Mouse (Mus musculus): ENCODE data around the gene Hdac7.
A peak's percentile ranks its signal among the peaks of the same experiment; 100 is the strongest.

Hdac7 gene

DNA sequence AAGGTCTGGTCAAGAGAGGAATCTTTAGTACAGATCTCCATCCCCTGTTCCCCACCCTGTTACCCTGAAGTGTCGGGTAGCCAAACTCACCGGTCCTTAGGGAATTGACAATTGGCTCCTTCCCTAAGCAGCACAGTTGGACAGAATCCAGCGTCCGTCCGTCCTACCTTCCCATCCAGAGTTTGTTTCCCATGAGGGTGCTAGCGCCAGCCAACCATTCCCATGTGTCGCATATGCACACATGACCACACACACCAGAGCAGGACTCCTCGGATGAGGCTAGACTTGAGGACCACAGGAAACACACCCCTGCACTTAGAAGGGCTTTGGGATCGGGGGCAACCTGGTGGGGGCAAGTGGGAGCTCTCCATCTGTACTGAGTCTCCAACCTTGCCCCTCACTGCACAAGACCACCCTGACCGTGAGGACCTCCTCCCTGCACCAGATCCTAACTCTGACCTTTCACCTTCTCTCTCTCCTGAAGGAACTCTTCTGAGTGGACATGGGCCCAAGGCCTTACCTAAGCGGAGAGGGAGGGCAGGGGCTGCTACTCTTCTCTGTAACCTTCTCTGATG lies 53.1 kb downstream of the Hdac7 start:
- no peak for DNase-seq (ENCODE audit: low read depth in 1 of 2, low spot score in 2 of 2)

DNA sequence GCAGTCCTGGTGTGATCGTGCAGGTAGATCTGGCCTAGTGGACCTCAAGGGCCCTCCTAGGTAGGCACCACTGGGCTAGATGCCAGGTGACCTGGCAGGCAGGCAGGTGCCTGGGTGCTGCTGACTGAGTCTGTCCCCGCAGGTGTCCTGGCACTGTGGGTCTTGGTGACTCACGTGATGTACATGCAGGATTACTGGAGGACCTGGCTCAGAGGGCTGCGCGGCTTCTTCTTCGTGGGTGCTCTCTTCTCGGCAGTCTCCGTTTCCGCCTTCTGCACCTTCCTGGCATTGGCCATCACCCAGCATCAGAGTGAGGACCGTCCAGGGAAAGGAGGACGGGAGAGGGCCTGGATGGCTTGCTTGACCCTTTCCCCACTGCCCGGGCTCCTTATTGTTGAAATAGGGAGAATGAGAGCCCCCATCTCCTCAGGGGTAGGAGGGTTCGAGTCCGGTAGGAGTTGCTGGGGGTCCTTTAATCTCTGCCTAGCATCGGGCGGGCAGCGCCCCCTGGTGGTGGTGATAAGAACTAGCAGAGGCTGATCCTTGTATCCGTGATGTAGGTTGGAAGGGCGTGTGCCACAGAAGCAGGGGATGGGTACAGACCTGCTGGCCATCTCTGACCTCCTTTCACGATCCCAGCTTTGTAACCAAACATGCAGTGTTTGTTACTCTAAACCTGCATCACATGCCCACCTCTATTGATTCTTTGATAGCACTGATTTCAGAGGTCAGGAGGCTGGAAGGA lies 54.4 kb downstream of the Hdac7 start:
- DNase-seq (ENCODE audit: low read depth in 1 of 2, low spot score in 2 of 2) = no peak

- DNase-seq (ENCODE audit: low read depth in 1 of 2, low spot score in 2 of 2) = no peak
Observed at GRCm38 (mm10) chr15:97788821-97789220, 55.5 kb downstream of the Hdac7 start.

DNA sequence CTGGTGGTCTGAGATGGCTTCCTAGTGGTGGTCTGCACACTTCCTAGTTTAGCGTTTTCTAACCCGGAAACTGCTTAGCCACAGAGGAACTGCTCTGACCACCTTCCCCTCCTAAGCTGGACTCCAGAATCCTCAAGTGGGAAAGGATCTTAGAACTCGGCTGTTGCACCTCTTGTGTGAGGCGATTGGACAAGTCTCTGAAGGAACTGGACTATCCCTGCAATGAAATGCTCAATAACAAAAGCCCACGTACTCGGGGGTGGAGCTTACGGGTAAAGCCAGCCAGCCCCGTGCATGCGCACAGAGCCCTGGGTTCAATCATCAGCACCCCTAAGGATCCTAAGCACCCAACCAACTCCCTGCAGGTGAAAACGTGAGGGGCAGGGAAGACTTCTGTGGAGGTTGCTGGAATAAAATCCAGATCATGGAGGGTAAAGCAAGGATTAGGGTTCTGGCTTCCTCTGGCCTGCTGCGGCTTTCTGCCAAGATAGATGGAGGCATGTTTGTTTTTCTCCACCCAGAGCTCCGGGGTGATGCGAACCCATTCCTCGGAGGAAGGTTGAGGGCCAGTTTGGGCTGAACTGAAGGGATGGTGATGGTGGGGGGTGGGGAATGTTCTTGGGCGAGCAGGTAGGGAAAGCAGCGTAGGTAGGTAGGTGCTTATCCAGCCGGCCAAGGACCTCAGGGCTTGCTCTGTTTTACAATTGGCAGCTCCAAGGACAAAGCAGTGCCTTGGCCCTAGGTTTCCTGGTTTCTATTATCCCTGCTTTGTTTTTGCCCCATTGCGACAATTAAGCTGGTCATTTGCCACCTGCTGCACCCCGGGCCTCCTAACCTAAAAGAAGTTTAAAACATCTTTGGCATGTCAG lies 56.3 kb downstream of the Hdac7 start:
- DNase-seq (ENCODE audit: low read depth in 1 of 2, low spot score in 2 of 2) = no peak

DNA sequence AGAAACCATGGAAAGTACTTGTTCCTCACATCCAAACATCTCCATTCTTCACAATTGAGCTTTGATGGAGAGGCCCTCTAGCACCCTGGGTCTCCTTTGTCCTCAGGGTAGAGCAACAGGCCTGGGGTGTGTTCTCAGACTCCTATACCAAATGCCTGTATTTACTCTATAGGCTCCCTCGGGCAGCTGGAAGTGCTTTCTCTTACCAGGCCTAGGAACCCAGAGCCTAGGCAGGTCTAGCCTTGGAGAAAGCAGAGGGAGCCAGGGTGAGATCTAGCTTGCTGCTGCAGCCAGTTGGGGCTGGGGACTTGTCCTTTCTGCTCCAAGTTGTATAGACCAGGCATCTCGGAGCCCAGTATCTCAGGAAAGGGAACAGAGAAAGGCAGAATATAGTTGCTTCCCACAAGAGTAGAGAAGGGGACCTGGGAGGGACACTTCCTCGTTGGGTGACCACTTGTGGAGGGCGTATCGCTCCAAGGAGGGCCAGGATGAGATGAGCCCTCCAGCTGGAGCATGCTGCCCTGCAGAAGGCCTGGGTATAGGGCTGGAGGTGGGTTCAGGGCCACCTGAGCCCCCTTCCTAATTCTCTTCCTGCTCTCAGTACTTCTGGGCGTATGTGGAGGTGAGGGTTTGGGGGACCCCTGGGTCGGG lies 57.0 kb downstream of the Hdac7 start:
- no peak for DNase-seq (ENCODE audit: low read depth in 1 of 2, low spot score in 2 of 2)

DNA sequence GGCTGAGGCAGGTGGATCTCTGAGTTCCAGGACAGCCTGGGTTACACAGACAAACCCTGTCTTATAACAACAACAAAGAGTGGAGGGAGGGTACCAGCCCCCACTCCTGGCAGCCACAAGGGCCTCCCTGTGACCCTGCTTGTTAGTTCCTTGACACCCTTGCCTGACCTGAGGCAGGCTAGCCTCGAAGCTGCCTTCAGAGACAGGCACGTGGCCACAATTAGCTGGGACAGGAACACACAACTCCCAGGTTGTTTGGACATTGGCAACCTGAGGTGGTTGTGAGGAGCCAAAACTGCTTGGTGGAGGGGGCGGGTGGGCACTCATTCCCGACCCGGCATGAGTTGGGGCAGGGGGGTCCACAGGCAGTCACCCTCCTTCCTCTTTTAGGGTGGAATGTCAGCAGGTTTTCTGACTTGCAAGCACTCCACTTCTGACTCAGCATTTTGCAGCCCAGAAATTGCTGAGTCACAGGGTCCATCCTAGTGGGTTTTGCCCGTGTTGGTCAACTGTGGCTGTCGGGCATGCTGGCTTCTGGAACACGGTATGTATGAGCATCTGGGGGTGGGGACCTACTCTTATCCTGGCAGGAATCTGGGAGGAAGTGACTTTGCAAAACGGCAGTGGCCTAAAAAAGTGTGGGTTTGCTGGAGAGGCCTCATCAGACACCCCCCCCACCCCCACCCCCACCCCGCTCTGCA lies 57.7 kb downstream of the Hdac7 start:
- DNase-seq (ENCODE audit: low read depth in 1 of 2, low spot score in 2 of 2) = no peak

GRCm38 (mm10) chr15:97785731-97786411 lies 58.4 kb downstream of the Hdac7 start:
- no peak for DNase-seq (ENCODE audit: low read depth in 1 of 2, low spot score in 2 of 2)

DNA sequence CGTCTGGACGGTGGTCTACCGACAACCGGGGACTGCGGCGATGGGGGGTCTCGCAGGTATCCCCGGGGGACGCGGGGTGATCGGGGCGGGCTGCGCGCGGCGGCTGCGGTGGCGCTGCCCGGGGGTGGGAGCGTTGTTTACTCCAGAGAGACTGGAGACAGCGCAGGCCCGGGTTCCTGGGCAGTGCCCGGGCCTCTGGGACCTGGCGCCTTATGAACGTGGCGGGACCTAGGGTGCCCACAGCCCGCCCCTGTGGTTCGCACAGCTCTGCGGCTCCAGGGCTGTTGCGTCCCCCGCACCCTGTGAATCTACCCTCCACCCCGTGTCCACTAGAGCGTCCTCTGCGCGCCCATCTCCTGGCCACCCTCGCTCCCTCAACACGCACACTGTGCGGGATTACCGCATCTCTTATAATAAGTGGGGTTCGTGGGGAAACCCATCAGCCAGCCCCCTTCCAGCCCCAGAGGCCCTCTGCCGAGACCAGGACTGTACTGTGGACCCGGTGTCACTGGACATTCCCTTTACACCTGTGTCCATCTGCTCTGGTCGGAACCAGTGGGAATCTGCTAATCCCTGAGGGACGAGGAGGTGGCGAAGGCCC lies 59.6 kb downstream of the Hdac7 start:
- DNase-seq (ENCODE audit: low read depth in 1 of 2, low spot score in 2 of 2) = no peak

DNA sequence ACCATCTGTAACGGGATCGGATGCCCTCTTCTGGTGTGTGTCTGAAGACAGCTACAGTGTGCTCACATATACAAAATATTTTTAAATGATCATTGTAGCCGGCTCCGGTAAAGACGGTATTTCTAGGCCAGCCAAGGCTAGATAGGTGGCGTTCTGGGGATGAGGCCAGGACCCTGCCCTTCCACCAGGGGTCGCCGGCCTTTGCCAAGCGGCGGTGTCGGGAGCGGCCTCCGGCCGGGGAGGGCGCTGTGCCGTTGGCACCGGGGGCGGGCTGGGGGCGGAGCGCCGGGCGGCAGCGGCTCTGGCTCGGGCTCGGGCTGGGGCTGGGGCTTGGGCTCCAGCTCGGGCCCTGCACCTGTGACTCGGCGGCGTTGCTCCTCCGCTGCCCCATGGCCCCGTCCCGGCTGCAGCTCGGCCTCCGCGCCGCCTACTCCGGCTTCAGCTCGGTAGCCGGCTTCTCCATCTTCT lies 60.2 kb downstream of the Hdac7 start:
- peak; percentile 59 to 82 for DNase-seq (ENCODE audit: low read depth in 1 of 2, low spot score in 2 of 2)

GRCm38 (mm10) chr15:97782749-97783105 lies 61.6 kb downstream of the Hdac7 start:
- peak in 1 of 2 experiments; percentile 41 for DNase-seq (ENCODE audit: low read depth in 1 of 2, low spot score in 2 of 2)

GRCm38 (mm10) chr15:97781961-97782748 lies 62.1 kb downstream of the Hdac7 start:
- no peak for DNase-seq (ENCODE audit: low read depth in 1 of 2, low spot score in 2 of 2)

- DNase-seq (ENCODE audit: low read depth in 1 of 2, low spot score in 2 of 2) = no peak
Observed at GRCm38 (mm10) chr15:97780611-97781031, 63.7 kb downstream of the Hdac7 start.

GRCm38 (mm10) chr15:97779576-97779975 lies 64.7 kb downstream of the Hdac7 start:
- DNase-seq (ENCODE audit: low read depth in 1 of 2, low spot score in 2 of 2) = no peak

GRCm38 (mm10) chr15:97778311-97779098 lies 65.8 kb downstream of the Hdac7 start, which contains the start of gene Slc48a1:
Gene Slc48a1 (plus strand): TSS chr15:97778520.
- DNase-seq (ENCODE audit: low read depth in 1 of 2, low spot score in 2 of 2) = no peak

GRCm38 (mm10) chr15:97776919-97777318 lies 67.4 kb downstream of the Hdac7 start:
- no peak for DNase-seq (ENCODE audit: low read depth in 1 of 2, low spot score in 2 of 2)

DNA sequence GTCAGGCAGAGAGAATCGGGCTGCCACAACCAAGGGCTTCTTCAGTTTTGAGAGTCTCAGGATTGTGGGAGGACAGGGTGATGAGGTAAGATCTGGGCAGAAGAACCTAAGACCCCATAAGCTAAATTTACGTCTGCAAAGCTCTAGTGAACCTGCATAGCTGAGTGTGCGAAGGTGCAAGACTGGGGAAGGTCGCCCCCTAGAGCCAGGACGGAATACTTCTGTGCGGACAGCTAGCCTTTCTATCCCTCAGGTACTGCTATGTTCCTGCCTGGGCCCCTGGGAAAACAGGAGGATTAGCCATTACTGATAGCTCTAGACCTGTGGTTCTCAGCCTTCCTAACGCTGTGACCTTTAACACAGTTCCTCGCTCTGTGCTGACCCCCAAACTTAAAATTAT lies 67.8 kb downstream of the Hdac7 start:
- no peak for DNase-seq (ENCODE audit: low read depth in 1 of 2, low spot score in 2 of 2)

DNA sequence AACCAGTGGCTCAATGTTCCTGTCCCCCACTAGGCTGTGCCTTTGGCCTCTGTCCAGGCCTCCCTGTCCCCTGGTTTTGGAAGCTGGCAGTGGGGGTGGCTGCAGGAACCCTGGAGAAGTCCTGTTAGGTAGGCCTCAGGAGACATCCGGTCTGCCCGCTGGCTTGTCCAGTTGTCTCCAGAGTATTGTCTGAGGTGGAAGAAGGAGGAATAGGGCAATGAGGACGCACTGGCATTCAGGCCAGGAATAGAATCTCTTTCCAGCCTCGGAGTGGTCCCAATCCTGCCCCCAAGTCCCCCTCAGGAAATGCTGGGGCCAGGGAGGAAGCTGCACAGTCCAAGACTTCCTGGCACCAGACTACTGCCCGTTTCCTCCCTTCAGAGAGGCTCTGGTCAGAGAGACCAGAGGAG lies 70.3 kb downstream of the Hdac7 start:
- DNase-seq (ENCODE audit: low read depth in 1 of 2, low spot score in 2 of 2) = no peak

- DNase-seq (ENCODE audit: low read depth in 1 of 2, low spot score in 2 of 2) = no peak
Observed at GRCm38 (mm10) chr15:97773108-97773507, 71.2 kb downstream of the Hdac7 start.
